Mouse (Mus musculus): ENCODE results near the gene Repin1. TPM values are rescaled to one million over a fixed set of nuclear protein-coding genes. Genes with fewer than 3 reads are reported as not detected.

Repin1 gene
- polyA plus RNA-seq, 1 experiment = 0.06 TPM

- H3K27me3 ChIP-seq (ENCODE audit: control insufficient read depth) = peaks cover 6% of the 10 kb centered on the region; the same call in 1 of the 2 replicates
- TF ChIP-seq TAL1 (IDR thresholded peaks at IDR 0.05; ENCODE audit: low read length) (no peak), GATA1 (IDR thresholded peaks at IDR 0.05; ENCODE audit: low read length) (no peak)
- no peaks in the 10 kb centered on the region for H3K9me3 ChIP-seq (ENCODE audit: control insufficient read depth, low read length)
Observed at GRCm38 (mm10) chr6:48555104-48555890, 38.4 kb upstream of the Repin1 start.

DNA sequence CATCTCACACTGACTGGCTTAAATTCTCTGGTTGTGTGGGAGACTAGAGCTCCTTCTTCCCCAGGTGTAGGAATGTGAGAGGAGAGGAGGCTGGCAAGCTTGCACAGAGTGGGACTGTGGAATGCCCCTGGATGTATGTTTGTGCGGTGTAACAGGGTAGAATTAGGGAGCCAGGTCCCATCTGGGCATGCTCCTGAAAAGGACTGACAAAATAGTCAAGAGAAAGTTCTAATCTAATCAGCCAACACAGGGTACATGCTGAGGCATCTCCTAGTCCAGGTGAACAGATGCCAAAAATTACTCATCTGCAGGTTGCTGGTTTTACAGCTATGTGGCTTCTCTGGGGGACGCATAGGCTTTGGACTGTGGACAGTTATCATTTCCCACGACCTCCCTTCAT lies 37.7 kb upstream of the Repin1 start:
- Histone ChIP-seq H3K4me3 (replicated peaks) (no peak overlapping the region), H3K36me3 (ENCODE audit: control insufficient read depth) (no peaks in the 10 kb centered on the region), H3K27me3 (ENCODE audit: control insufficient read depth) (peaks cover 6% of the 10 kb centered on the region; the same call in 1 of the 2 replicates), H3K4me1 (ENCODE audit: control insufficient read depth) (peaks cover 11% of the 10 kb centered on the region), H3K9me3 (ENCODE audit: control insufficient read depth, low read length) (no peaks in the 10 kb centered on the region)
- TF ChIP-seq TAL1 (IDR thresholded peaks at IDR 0.05; ENCODE audit: low read length) (no peak), GATA1 (IDR thresholded peaks at IDR 0.05; ENCODE audit: low read length) (no peak)

More at GRCm38 (mm10) chr6:48555104-48555890, 38.4 kb upstream of the Repin1 start:
- H3K4me3 ChIP-seq (replicated peaks) = peak overlapping the region; percentile 61
- H3K4me1 ChIP-seq (ENCODE audit: control insufficient read depth) = peaks cover 11% of the 10 kb centered on the region
- H3K36me3 ChIP-seq (ENCODE audit: control insufficient read depth) = no peaks in the 10 kb centered on the region

GRCm38 (mm10) chr6:48565693-48566310 lies 27.9 kb upstream of the Repin1 start:
- Histone ChIP-seq H3K36me3 (ENCODE audit: control insufficient read depth) (no peaks in the 10 kb centered on the region), H3K9me3 (ENCODE audit: control insufficient read depth, low read length) (no peaks in the 10 kb centered on the region), H3K27me3 (ENCODE audit: control insufficient read depth) (no peaks in the 10 kb centered on the region), H3K4me3 (replicated peaks) (no peak overlapping the region), H3K4me1 (ENCODE audit: control insufficient read depth) (no peaks in the 10 kb centered on the region)
- TF ChIP-seq GATA1 (IDR thresholded peaks at IDR 0.05; ENCODE audit: low read length) (no peak), TAL1 (IDR thresholded peaks at IDR 0.05; ENCODE audit: low read length) (no peak)

- no peaks in the 10 kb centered on the region for H3K36me3 ChIP-seq (ENCODE audit: control insufficient read depth)
- TF ChIP-seq GATA1 (IDR thresholded peaks at IDR 0.05; ENCODE audit: low read length) (no peak), TAL1 (IDR thresholded peaks at IDR 0.05; ENCODE audit: low read length) (no peak)
- H3K27me3 ChIP-seq (ENCODE audit: control insufficient read depth) = no peaks in the 10 kb centered on the region
- no peaks in the 10 kb centered on the region for H3K9me3 ChIP-seq (ENCODE audit: control insufficient read depth, low read length)
- H3K4me1 ChIP-seq (ENCODE audit: control insufficient read depth) = no peaks in the 10 kb centered on the region
- H3K4me3 ChIP-seq (replicated peaks) = no peak overlapping the region
Observed at GRCm38 (mm10) chr6:48566312-48566711, 27.4 kb upstream of the Repin1 start.

GRCm38 (mm10) chr6:48568036-48568984 lies 25.4 kb upstream of the Repin1 start:
- Histone ChIP-seq H3K4me1 (ENCODE audit: control insufficient read depth) (no peaks in the 10 kb centered on the region), H3K4me3 (replicated peaks) (no peak overlapping the region), H3K27me3 (ENCODE audit: control insufficient read depth) (no peaks in the 10 kb centered on the region), H3K9me3 (ENCODE audit: control insufficient read depth, low read length) (no peaks in the 10 kb centered on the region), H3K36me3 (ENCODE audit: control insufficient read depth) (no peaks in the 10 kb centered on the region)
- no peak for TF ChIP-seq TAL1 (IDR thresholded peaks at IDR 0.05; ENCODE audit: low read length)
- no peak for TF ChIP-seq GATA1 (IDR thresholded peaks at IDR 0.05; ENCODE audit: low read length)

GRCm38 (mm10) chr6:48569065-48569807 lies 24.4 kb upstream of the Repin1 start:
- no peaks in the 10 kb centered on the region for H3K9me3 ChIP-seq (ENCODE audit: control insufficient read depth, low read length)
- H3K36me3 ChIP-seq (ENCODE audit: control insufficient read depth) = no peaks in the 10 kb centered on the region
- no peak overlapping the region for H3K4me3 ChIP-seq (replicated peaks)
- no peaks in the 10 kb centered on the region for H3K4me1 ChIP-seq (ENCODE audit: control insufficient read depth)
- H3K27me3 ChIP-seq (ENCODE audit: control insufficient read depth) = no peaks in the 10 kb centered on the region
- TF ChIP-seq TAL1 (IDR thresholded peaks at IDR 0.05; ENCODE audit: low read length) = no peak
- TF ChIP-seq GATA1 (IDR thresholded peaks at IDR 0.05; ENCODE audit: low read length) = no peak

DNA sequence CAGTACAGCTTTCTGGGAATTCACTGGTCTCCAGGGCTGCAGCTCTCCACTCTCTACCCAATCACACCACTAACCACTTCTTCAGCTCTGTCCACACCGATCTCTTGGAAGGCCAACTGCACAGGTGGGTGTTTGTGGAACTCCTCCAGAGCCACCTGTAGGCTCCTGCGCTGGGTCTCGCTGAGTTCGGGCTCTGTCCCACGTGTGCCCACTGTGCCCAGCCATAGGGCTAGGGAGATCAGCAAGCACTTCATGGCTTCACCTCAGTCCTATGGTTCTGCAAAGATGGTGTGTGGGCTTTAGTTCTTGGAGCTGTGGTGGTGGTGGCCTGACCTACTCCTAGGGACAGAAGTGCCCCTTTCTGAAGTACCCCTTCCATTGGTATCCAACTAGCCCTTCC lies 21.7 kb upstream of the Repin1 start:
- no peaks in the 10 kb centered on the region for H3K9me3 ChIP-seq (ENCODE audit: control insufficient read depth, low read length)
- H3K4me1 ChIP-seq (ENCODE audit: control insufficient read depth) = no peaks in the 10 kb centered on the region
- H3K27me3 ChIP-seq (ENCODE audit: control insufficient read depth) = no peaks in the 10 kb centered on the region
- TF ChIP-seq TAL1 (IDR thresholded peaks at IDR 0.05; ENCODE audit: low read length) (no peak), GATA1 (IDR thresholded peaks at IDR 0.05; ENCODE audit: low read length) (no peak)
- H3K4me3 ChIP-seq (replicated peaks) = no peak overlapping the region
- no peaks in the 10 kb centered on the region for H3K36me3 ChIP-seq (ENCODE audit: control insufficient read depth)

DNA sequence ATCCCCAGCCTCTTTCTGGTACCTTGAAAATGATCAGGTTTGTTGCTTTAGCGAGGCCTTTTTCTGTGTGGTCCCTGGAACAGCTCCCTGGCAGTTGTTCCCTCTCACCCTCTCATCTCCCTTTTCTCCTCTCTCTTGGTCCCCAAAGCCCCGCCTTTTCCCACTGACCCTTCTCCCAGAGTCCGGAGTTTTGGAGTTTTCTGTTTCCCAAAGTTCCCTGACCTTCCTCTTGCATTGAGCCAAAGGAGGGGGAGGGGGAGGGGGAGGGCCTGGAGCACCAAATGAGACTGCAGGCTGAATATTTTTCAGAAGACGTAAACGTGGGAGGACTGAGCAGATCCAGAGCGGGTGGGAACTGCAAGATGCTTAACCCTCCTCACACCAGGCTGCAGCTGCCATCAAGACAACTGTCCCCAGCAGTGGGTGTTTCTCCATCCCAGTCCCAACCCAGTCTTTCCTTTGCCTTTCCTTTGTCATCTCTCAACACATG lies 21.1 kb upstream of the Repin1 start, which contains the start of gene Rarres2:
TSS of gene Rarres2 (minus strand) at position 218 of the 490 bp plus-strand sequence.
- H3K9me3 ChIP-seq (ENCODE audit: control insufficient read depth, low read length) = no peaks in the 10 kb centered on the region
- no peaks in the 10 kb centered on the region for H3K36me3 ChIP-seq (ENCODE audit: control insufficient read depth)
- H3K27me3 ChIP-seq (ENCODE audit: control insufficient read depth) = no peaks in the 10 kb centered on the region
- H3K4me1 ChIP-seq (ENCODE audit: control insufficient read depth) = no peaks in the 10 kb centered on the region
- H3K4me3 ChIP-seq (replicated peaks) = no peak within 1 kb of the TSS
- TF ChIP-seq GATA1 (IDR thresholded peaks at IDR 0.05; ENCODE audit: low read length) (no peak), TAL1 (IDR thresholded peaks at IDR 0.05; ENCODE audit: low read length) (no peak)
